Mouse (Mus musculus) liver, embryonic 11.5 days (tissue): ENCODE measurements around the gene Mtmr1. TPM values are rescaled to one million over a fixed set of nuclear protein-coding genes. Genes with fewer than 3 reads are reported as not detected.

Experiments
- ATAC-seq: fragments of 200-750 bp; cut with Nextera tagmentation; replicated peaks from 2 replicates; pipeline ENCODE4 v1.8.0; 2017; ENCODE audit warnings: moderate number of reproducible peaks, mild to moderate bottlenecking, moderate TSS enrichment, moderate library complexity; ENCODE audit not compliant: low FRiP score
- DNase-seq: peaks from one replicate; pipeline ENCODE4 v3.0.0-alpha.2; 2017; ENCODE audit warnings: low spot score
- H3K27ac ChIP-seq: fragments of 300-500 bp; sonication (generic); 2 replicates; pipeline ENCODE4 v1.5.1; 2014; ENCODE audit warnings: mild to moderate bottlenecking, low read depth, low read length, control low read depth
- H3K27me3 ChIP-seq: fragments of 300-500 bp; sonication (generic); replicated peaks from 2 replicates; pipeline ENCODE4 v1.6.1; 2014; ENCODE audit warnings: low read length, mixed read lengths; ENCODE audit not compliant: control insufficient read depth, insufficient read depth
- H3K36me3 ChIP-seq: fragments of 300-500 bp; sonication (generic); 2 replicates; pipeline ENCODE4 v1.6.1; 2014; ENCODE audit warnings: mild to moderate bottlenecking, low read length, moderate library complexity, mixed read lengths; ENCODE audit not compliant: control insufficient read depth, insufficient read depth
- H3K4me1 ChIP-seq: fragments of 300-500 bp; sonication (generic); replicated peaks from 2 replicates; pipeline ENCODE4 v1.6.1; 2014; ENCODE audit warnings: low read length, mixed read lengths; ENCODE audit not compliant: control insufficient read depth, insufficient read depth
- H3K4me2 ChIP-seq: fragments of 300-500 bp; sonication (generic); 2 replicates; pipeline ENCODE4 v1.6.1; 2014; ENCODE audit warnings: mild to moderate bottlenecking, control low read depth, moderate library complexity
- H3K4me3 ChIP-seq: fragments of 300-500 bp; sonication (generic); 2 replicates; pipeline ENCODE4 v1.5.1; 2014; ENCODE audit warnings: low read depth, low read length, control low read depth
- H3K9ac ChIP-seq: fragments of 300-500 bp; sonication (generic); 2 replicates; pipeline ENCODE4 v1.6.1; 2014; ENCODE audit warnings: low read depth, low read length, control low read depth
- H3K9me3 ChIP-seq: fragments of 300-500 bp; sonication (generic); 2 replicates; pipeline ENCODE4 v1.6.1; 2016; ENCODE audit warnings: low read length, inconsistent platforms, mixed read lengths; ENCODE audit not compliant: control insufficient read depth
- WGBS: fragments of 180-500 bp; shearing (Covaris S2); extraction: QIAGEN DNeasy Blood & Tissue Kit; methylation state at CpG from one replicate; pipeline ENCODE4 v1.1.7; 2014; 5-methylcytosine and 5-hydroxymethylcytosine counted together
- polyA plus RNA-seq: library from polyadenylated mRNA; unstranded; fragments of >200 nt; fragmentation: Nextera tagmentation; extraction: Ambion mirVana; gene quantifications from 2 replicates; pipeline ENCODE4 v1.2.1, GENCODE M21; 2014

Mtmr1 gene
- polyA plus RNA-seq, 1 experiment from 2014 or later, result 10.4 TPM

DNA sequence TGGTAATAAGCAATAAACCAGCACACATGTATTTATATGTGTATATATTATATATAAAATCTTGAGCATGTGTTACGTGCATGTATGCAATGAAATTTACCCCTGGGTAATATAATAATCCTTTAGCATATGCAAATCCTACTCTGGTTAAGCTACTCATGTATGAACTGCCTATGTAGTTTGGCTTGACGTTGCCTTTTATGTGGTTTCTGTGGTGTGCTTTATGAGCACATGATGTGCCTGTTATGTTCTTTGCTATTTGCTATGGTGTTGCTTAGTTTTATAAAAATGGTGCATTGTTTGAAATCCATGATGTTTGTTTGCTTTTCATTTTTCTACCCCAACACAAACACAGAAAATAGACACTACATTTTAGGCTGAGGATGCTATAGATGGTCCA is 13.9 kb downstream of the Mtmr1 start:
- H3K9ac ChIP-seq, result no peak overlapping the region
- whole genome bisulfite sequencing, result 97% methylated on average over 2 of the region's 2 CpGs
- H3K9me3 ChIP-seq, result no peaks in the 10 kb centered on the region
- H3K27me3 ChIP-seq, result no peaks in the 10 kb centered on the region
- DNase-seq (no peak), ATAC-seq (no peak)
- H3K4me3 ChIP-seq, result no peak overlapping the region
- H3K36me3 ChIP-seq, result no peaks in the 10 kb centered on the region
- H3K4me2 ChIP-seq, result no peak overlapping the region
- no peaks in the 10 kb centered on the region for H3K4me1 ChIP-seq
- no peak overlapping the region for H3K27ac ChIP-seq

DNA sequence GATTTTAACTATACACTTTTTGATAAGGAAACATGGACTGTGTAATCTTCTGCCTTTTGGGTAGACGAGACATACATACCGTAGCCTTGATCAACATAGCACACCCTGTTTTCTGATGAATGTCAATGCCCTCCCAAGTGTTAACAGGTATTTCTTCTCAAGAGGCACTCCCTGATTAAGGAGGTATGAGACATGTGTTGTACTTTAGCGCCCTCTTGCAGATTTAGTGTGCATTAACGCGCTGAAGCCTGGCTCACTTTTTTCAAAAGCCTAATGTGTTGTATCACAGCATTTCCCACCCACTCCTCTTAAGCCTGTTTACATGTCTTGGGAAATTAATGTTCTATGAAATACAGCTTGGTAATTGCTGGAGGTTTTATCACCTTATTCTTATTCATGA is 17.0 kb downstream of the Mtmr1 start:
- no peaks in the 10 kb centered on the region for H3K4me1 ChIP-seq
- no peak for ATAC-seq
- no peaks in the 10 kb centered on the region for H3K36me3 ChIP-seq
- H3K9me3 ChIP-seq, result no peaks in the 10 kb centered on the region
- no peak overlapping the region for H3K4me2 ChIP-seq
- H3K9ac ChIP-seq, result no peak overlapping the region
- H3K27ac ChIP-seq, result no peak overlapping the region
- 46% methylated on average over 5 of the region's 5 CpGs for WGBS
- H3K4me3 ChIP-seq, result no peak overlapping the region
- H3K27me3 ChIP-seq, result no peaks in the 10 kb centered on the region
- DNase-seq, result no peak

- H3K27ac ChIP-seq, result no peak overlapping the region
- no peaks in the 10 kb centered on the region for H3K36me3 ChIP-seq
- WGBS, result 77% methylated on average over 4 of the region's 4 CpGs
- DNase-seq, result no peak
- no peak overlapping the region for H3K9ac ChIP-seq
- ATAC-seq, result no peak
- no peaks in the 10 kb centered on the region for H3K4me1 ChIP-seq
- H3K4me2 ChIP-seq, result no peak overlapping the region
- H3K9me3 ChIP-seq, result no peaks in the 10 kb centered on the region
- H3K4me3 ChIP-seq, result no peak overlapping the region
- H3K27me3 ChIP-seq, result no peaks in the 10 kb centered on the region
Observed at GRCm38 (mm10) chrX:71396326-71396725, 31.8 kb downstream of the Mtmr1 start.

DNA sequence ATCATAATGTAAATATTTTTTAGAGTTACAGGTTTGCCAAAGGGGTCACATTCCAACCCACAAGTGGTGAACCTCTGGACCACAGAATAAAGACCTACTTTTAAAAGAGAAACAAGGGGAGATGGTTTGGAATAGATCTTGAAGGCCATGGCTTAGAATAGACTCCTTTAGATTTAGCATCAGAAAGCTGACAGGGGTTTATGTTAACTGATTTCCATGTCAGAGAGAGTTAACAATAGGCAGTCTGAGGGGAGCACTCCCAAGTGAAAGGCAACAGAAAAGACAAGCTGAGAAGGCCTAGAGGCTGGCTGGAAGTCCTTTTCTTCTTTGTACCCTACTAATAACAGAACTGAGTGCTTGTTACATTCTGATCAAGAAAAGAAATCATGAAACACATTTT is 41.7 kb downstream of the Mtmr1 start:
- Histone ChIP-seq H3K27me3 (0 out of 2 replicates have a peak, but pooled peaks cover 3% of the 10 kb centered on the region), H3K9ac (no peak overlapping the region), H3K4me1 (no peaks in the 10 kb centered on the region), H3K27ac (no peak overlapping the region), H3K9me3 (no peaks in the 10 kb centered on the region), H3K36me3 (no peaks in the 10 kb centered on the region), H3K4me2 (no peak overlapping the region), H3K4me3 (no peak overlapping the region)
- no peak for DNase-seq
- ATAC-seq, result no peak

- 79% methylated on average over 1 of the region's 1 CpGs for WGBS
- no peak for ATAC-seq
Observed at GRCm38 (mm10) chrX:71408386-71408785, 43.8 kb downstream of the Mtmr1 start.

GRCm38 (mm10) chrX:71412776-71413175 is 48.2 kb downstream of the Mtmr1 start:
- Histone ChIP-seq H3K27ac (no peak overlapping the region), H3K27me3 (no peaks in the 10 kb centered on the region), H3K4me1 (no peaks in the 10 kb centered on the region), H3K9ac (no peak overlapping the region), H3K9me3 (no peaks in the 10 kb centered on the region), H3K36me3 (no peaks in the 10 kb centered on the region), H3K4me3 (no peak overlapping the region), H3K4me2 (no peak overlapping the region)
- 82% methylated on average over 3 of the region's 3 CpGs for WGBS
- DNase-seq (no peak), ATAC-seq (no peak)

More at GRCm38 (mm10) chrX:71408386-71408785, 43.8 kb downstream of the Mtmr1 start:
- Histone ChIP-seq H3K9me3 (no peaks in the 10 kb centered on the region), H3K4me2 (no peak overlapping the region), H3K36me3 (no peaks in the 10 kb centered on the region), H3K4me3 (no peak overlapping the region), H3K27me3 (0 out of 2 replicates have a peak, but pooled peaks cover 3% of the 10 kb centered on the region), H3K4me1 (no peaks in the 10 kb centered on the region), H3K9ac (no peak overlapping the region), H3K27ac (no peak overlapping the region)
- DNase-seq, result no peak

GRCm38 (mm10) chrX:71413616-71414015 is 49.1 kb downstream of the Mtmr1 start:
- DNase-seq (no peak), ATAC-seq (no peak)
- WGBS, result 82% methylated on average over 4 of the region's 4 CpGs

GRCm38 (mm10) chrX:71424852-71425251 is 60.3 kb downstream of the Mtmr1 start:
- no peaks in the 10 kb centered on the region for H3K36me3 ChIP-seq
- H3K27ac ChIP-seq, result no peak overlapping the region
- H3K27me3 ChIP-seq, result no peaks in the 10 kb centered on the region
- no peak for DNase-seq
- no peak overlapping the region for H3K4me2 ChIP-seq
- no peak overlapping the region for H3K4me3 ChIP-seq
- no peak overlapping the region for H3K9ac ChIP-seq
- H3K4me1 ChIP-seq, result peaks cover 3% of the 10 kb centered on the region; the same call in 1 of the 2 replicates
- no peak for ATAC-seq
- no peaks in the 10 kb centered on the region for H3K9me3 ChIP-seq
- 66% methylated on average over 1 of the region's 1 CpGs for WGBS

More at GRCm38 (mm10) chrX:71413616-71414015, 49.1 kb downstream of the Mtmr1 start:
- no peak overlapping the region for H3K27ac ChIP-seq
- no peak overlapping the region for H3K4me2 ChIP-seq
- no peaks in the 10 kb centered on the region for H3K27me3 ChIP-seq
- H3K4me3 ChIP-seq, result no peak overlapping the region
- H3K4me1 ChIP-seq, result no peaks in the 10 kb centered on the region
- H3K9me3 ChIP-seq, result no peaks in the 10 kb centered on the region
- no peaks in the 10 kb centered on the region for H3K36me3 ChIP-seq
- H3K9ac ChIP-seq, result no peak overlapping the region

DNA sequence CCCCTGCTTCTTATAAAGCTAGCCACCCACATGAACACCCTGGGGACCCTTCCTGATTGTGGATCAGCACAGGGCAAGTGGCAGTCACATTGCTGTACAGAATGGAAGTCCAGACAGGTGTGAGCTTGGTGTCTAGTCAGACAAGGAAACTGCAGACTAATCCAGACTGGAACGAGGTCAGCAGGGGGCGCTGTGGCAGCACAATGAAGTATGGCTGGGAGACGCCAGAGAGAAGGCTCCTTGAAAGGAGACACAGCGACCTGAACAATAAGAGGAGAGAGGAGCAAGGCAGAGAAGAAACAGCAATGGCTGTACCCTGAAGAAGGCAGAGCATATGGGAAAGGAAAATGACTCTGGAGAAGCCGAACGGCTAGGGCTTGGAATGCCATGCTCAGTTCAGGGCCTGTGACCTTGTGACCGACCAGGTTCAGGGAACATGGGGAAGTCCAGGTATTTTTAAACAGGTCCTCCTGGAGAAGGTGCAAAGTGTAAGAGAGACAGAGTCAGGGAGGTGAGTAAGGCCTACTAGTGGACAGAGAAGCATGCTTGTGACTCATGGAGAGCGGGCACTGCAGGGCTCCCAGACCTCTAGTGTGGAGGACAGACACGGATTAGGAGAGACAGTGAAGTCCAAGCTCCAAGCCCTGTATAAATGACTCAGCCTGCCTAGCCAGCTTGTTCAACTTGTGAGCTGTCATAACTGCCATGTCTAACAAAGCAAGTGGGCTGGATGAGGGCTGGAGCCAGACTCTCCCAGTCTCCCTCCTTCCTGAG is 61.4 kb downstream of the Mtmr1 start:
- DNase-seq (peak; percentile 56), ATAC-seq (peak; percentile 57; the same call in 1 of the 2 replicates)
- no peaks in the 10 kb centered on the region for H3K36me3 ChIP-seq
- no peak overlapping the region for H3K4me3 ChIP-seq
- no peak overlapping the region for H3K27ac ChIP-seq
- H3K27me3 ChIP-seq, result no peaks in the 10 kb centered on the region
- H3K4me2 ChIP-seq, result no peak overlapping the region
- H3K9me3 ChIP-seq, result no peaks in the 10 kb centered on the region
- no peak overlapping the region for H3K9ac ChIP-seq
- 49% methylated on average over 9 of the region's 9 CpGs for WGBS
- H3K4me1 ChIP-seq, result peaks cover 3% of the 10 kb centered on the region; the same call in 1 of the 2 replicates
